Mouse (Mus musculus) liver, adult 2 months (tissue): ENCODE measurements around the gene Abca4.

ENCODE experiments used
- CTCF ChIP-seq: fragments of 200-500 bp; IDR thresholded peaks from 2 replicates; pipeline ENCODE4 v1.5.1; 2011; ENCODE audit warnings: low read depth, low read length, control low read depth
- POLR2A ChIP-seq: fragments of 200-500 bp; IDR thresholded peaks from 2 replicates; pipeline ENCODE4 v1.6.1; 2011; ENCODE audit warnings: low read length, control low read depth; ENCODE audit not compliant: insufficient read depth; ENCODE audit errors: extremely low read depth

DNA sequence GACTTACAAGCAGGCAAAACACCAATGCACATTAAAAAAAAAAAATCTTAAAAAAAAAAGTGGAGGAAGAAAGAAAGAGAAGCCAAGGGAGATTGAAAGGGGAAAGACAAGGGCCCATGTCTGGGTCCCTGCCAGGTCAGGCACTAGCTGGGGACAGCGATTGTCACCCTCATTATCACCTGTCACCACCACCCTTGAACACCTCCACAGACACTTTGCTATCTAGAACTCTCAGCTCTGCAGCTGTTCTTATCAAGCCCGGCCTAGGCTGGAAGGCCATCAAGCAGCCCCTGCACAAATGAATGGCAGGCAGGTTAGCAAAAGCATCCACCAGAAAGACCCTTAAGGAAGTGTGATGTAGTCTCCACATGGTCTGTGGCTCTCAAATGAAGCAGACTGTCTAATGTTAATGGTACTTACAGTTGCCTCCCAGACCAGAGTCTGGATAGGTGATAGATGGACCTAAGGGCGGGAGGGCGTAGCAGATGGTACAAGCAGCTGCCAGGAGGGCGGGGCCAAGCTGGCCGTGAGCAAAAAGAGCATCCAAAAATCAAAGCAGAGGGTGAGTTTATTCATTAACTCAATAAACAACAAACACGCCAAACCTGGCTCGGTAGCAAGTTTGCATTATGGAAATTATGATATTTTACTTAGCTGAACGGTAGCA lies 98.1 kb downstream of the Abca4 start:
- no peak for TF ChIP-seq CTCF
- no peak for TF ChIP-seq POLR2A
